Mouse (Mus musculus) hindbrain, embryonic 14.5 days (tissue): ENCODE results near the gene Col13a1. TPM values are rescaled to one million over a fixed set of nuclear protein-coding genes. Genes with fewer than 3 reads are reported as not detected.

Experiments used
- ATAC-seq: fragments of 200-750 bp; cut with Nextera tagmentation; 2 replicates; pipeline ENCODE4 v1.8.0; 2017; ENCODE audit warnings: moderate number of reproducible peaks, mild to moderate bottlenecking, moderate TSS enrichment, moderate library complexity; ENCODE audit not compliant: low FRiP score
- DNase-seq: peaks from one replicate; pipeline ENCODE4 v3.0.0-alpha.2; 2015; ENCODE audit warnings: low spot score
- H3K27ac ChIP-seq: fragments of 300-500 bp; sonication (generic); 2 replicates; pipeline ENCODE4 v1.5.1; 2014; ENCODE audit warnings: mild to moderate bottlenecking, moderate library complexity
- H3K27me3 ChIP-seq: fragments of 300-500 bp; sonication (generic); 2 replicates; pipeline ENCODE4 v1.6.1; 2014; ENCODE audit warnings: mild to moderate bottlenecking, low read length, mixed read lengths; ENCODE audit not compliant: control insufficient read depth, insufficient read depth
- H3K36me3 ChIP-seq: fragments of 300-500 bp; sonication (generic); replicated peaks from 2 replicates; pipeline ENCODE4 v1.6.1; 2014; ENCODE audit not compliant: control insufficient read depth, insufficient read depth
- H3K4me1 ChIP-seq: fragments of 300-500 bp; sonication (generic); replicated peaks from 2 replicates; pipeline ENCODE4 v1.6.1; 2014; ENCODE audit warnings: antibody characterized with exemption, low read length, mixed read lengths; ENCODE audit not compliant: control insufficient read depth, insufficient read depth
- H3K4me2 ChIP-seq: fragments of 300-500 bp; sonication (generic); replicated peaks from 2 replicates; pipeline ENCODE4 v1.6.1; 2014; ENCODE audit warnings: mild to moderate bottlenecking, moderate library complexity
- H3K4me3 ChIP-seq: fragments of 300-500 bp; sonication (generic); replicated peaks from 2 replicates; pipeline ENCODE4 v1.5.1; 2014; ENCODE audit warnings: mild to moderate bottlenecking, low read length
- H3K9ac ChIP-seq: fragments of 300-500 bp; sonication (generic); 2 replicates; pipeline ENCODE4 v1.6.1; 2014
- H3K9me3 ChIP-seq: fragments of 300-500 bp; sonication (generic); 2 replicates; pipeline ENCODE4 v1.6.1; 2016; ENCODE audit warnings: low read length; ENCODE audit not compliant: control insufficient read depth
- WGBS: fragments of 180-500 bp; shearing (Covaris S2); extraction: QIAGEN DNeasy Blood & Tissue Kit; methylation state at CpG from one replicate; pipeline ENCODE4 v1.1.7; 2014; 5-methylcytosine and 5-hydroxymethylcytosine counted together
- polyA plus RNA-seq: library from polyadenylated mRNA; unstranded; fragments of >200 nt; fragmentation: Nextera tagmentation; extraction: Ambion mirVana; gene quantifications from 2 replicates; pipeline ENCODE4 v1.2.1, GENCODE M21; 2014

Col13a1 gene
- polyA plus RNA-seq, 1 experiment from 2014 or later, result 2.8 TPM

- no peaks in the 10 kb centered on the region for H3K4me1 ChIP-seq
- WGBS, result 92% methylated on average over 4 of the region's 4 CpGs
- H3K9me3 ChIP-seq, result no peaks in the 10 kb centered on the region
- no peak overlapping the region for H3K9ac ChIP-seq
- no peak overlapping the region for H3K27ac ChIP-seq
- H3K4me2 ChIP-seq, result no peak overlapping the region
- no peak overlapping the region for H3K4me3 ChIP-seq
- ATAC-seq (no peak), DNase-seq (no peak)
- no peaks in the 10 kb centered on the region for H3K27me3 ChIP-seq
- no peaks in the 10 kb centered on the region for H3K36me3 ChIP-seq
Observed at GRCm38 (mm10) chr10:62007958-62008357, 29.1 kb upstream of the Col13a1 start.

- Histone ChIP-seq H3K9ac (no peak overlapping the region), H3K27me3 (no peaks in the 10 kb centered on the region), H3K4me1 (no peaks in the 10 kb centered on the region), H3K9me3 (no peaks in the 10 kb centered on the region), H3K4me2 (no peak overlapping the region), H3K27ac (no peak overlapping the region), H3K4me3 (no peak overlapping the region), H3K36me3 (no peaks in the 10 kb centered on the region)
- ATAC-seq (no peak), DNase-seq (no peak)
- WGBS, result 86% methylated on average over 8 of the region's 8 CpGs
Observed at GRCm38 (mm10) chr10:62006371-62006770, 27.5 kb upstream of the Col13a1 start.

GRCm38 (mm10) chr10:62000216-62000615, 21.3 kb upstream of the Col13a1 start:
- no peak overlapping the region for H3K4me3 ChIP-seq
- H3K9ac ChIP-seq, result no peak overlapping the region
- ATAC-seq (no peak), DNase-seq (no peak)
- H3K9me3 ChIP-seq, result no peaks in the 10 kb centered on the region
- WGBS, result 100% methylated on average over 1 of the region's 1 CpGs
- H3K36me3 ChIP-seq, result no peaks in the 10 kb centered on the region
- no peaks in the 10 kb centered on the region for H3K4me1 ChIP-seq
- H3K27me3 ChIP-seq, result no peaks in the 10 kb centered on the region
- H3K27ac ChIP-seq, result no peak overlapping the region
- H3K4me2 ChIP-seq, result no peak overlapping the region

- ATAC-seq, result no peak
- Histone ChIP-seq H3K27me3 (no peaks in the 10 kb centered on the region), H3K27ac (no peak overlapping the region), H3K9ac (no peak overlapping the region), H3K4me2 (no peak overlapping the region), H3K36me3 (no peaks in the 10 kb centered on the region), H3K4me1 (no peaks in the 10 kb centered on the region), H3K9me3 (no peaks in the 10 kb centered on the region), H3K4me3 (no peak overlapping the region)
- no peak for DNase-seq
- 87% methylated on average over 1 of the region's 1 CpGs for WGBS
Observed at GRCm38 (mm10) chr10:61999766-62000165, 20.9 kb upstream of the Col13a1 start.

GRCm38 (mm10) chr10:61991481-61992424, 12.8 kb upstream of the Col13a1 start:
- H3K27me3 ChIP-seq, result 0 out of 2 replicates have a peak, but pooled peaks cover 2% of the 10 kb centered on the region
- H3K27ac ChIP-seq, result no peak overlapping the region
- DNase-seq (no peak), ATAC-seq (no peak)
- WGBS, result 34% methylated on average over 11 of the region's 11 CpGs
- no peak overlapping the region for H3K4me3 ChIP-seq
- no peak overlapping the region for H3K9ac ChIP-seq
- H3K4me2 ChIP-seq, result no peak overlapping the region
- H3K9me3 ChIP-seq, result no peaks in the 10 kb centered on the region
- no peaks in the 10 kb centered on the region for H3K36me3 ChIP-seq
- H3K4me1 ChIP-seq, result no peaks in the 10 kb centered on the region

GRCm38 (mm10) chr10:61980424-61980823, 1.5 kb upstream of the Col13a1 start:
- H3K36me3 ChIP-seq, result no peaks in the 10 kb centered on the region
- no peak overlapping the region for H3K4me2 ChIP-seq
- DNase-seq, result peak; percentile 92
- no peak overlapping the region for H3K4me3 ChIP-seq
- 2% methylated on average over 7 of the region's 7 CpGs for WGBS
- no peak overlapping the region for H3K9ac ChIP-seq
- peaks cover 54% of the 10 kb centered on the region for H3K27me3 ChIP-seq
- no peaks in the 10 kb centered on the region for H3K9me3 ChIP-seq
- H3K4me1 ChIP-seq, result peaks cover 18% of the 10 kb centered on the region; the same call in 1 of the 2 replicates
- no peak overlapping the region for H3K27ac ChIP-seq
- ATAC-seq, result peak; percentile 55; the same call in 1 of the 2 replicates

- H3K27me3 ChIP-seq, result peaks cover 58% of the 10 kb centered on the region
- ATAC-seq (no peak), DNase-seq (no peak)
- H3K27ac ChIP-seq, result no peak overlapping the region
- peak overlapping the region; percentile 33 for H3K4me3 ChIP-seq
- H3K9ac ChIP-seq, result peak overlapping the region; percentile 39
- no peaks in the 10 kb centered on the region for H3K36me3 ChIP-seq
- peak overlapping the region; percentile 56 for H3K4me2 ChIP-seq
- WGBS, result under 1% methylated on average over 65 of the region's 65 CpGs
- H3K4me1 ChIP-seq, result peaks cover 18% of the 10 kb centered on the region; the same call in 1 of the 2 replicates
- H3K9me3 ChIP-seq, result no peaks in the 10 kb centered on the region
Observed at GRCm38 (mm10) chr10:61978112-61978865, 619 bp downstream of the Col13a1 start.

- no peaks in the 10 kb centered on the region for H3K36me3 ChIP-seq
- WGBS, result 6% methylated on average over 17 of the region's 18 CpGs
- peaks cover 58% of the 10 kb centered on the region for H3K27me3 ChIP-seq
- H3K9ac ChIP-seq, result peak overlapping the region; percentile 39
- H3K9me3 ChIP-seq, result no peaks in the 10 kb centered on the region
- peak overlapping the region; percentile 33 for H3K4me3 ChIP-seq
- no peak for ATAC-seq
- H3K27ac ChIP-seq, result no peak overlapping the region
- H3K4me2 ChIP-seq, result peak overlapping the region; percentile 56
- peaks cover 18% of the 10 kb centered on the region; the same call in 1 of the 2 replicates for H3K4me1 ChIP-seq
- DNase-seq, result no peak
Observed at GRCm38 (mm10) chr10:61977392-61978096, 1.4 kb downstream of the Col13a1 start.

- 7% methylated on average over 6 of the region's 6 CpGs for WGBS
- no peak for ATAC-seq
- no peak overlapping the region for H3K4me3 ChIP-seq
- no peak overlapping the region for H3K4me2 ChIP-seq
- H3K27me3 ChIP-seq, result peaks cover 58% of the 10 kb centered on the region
- no peaks in the 10 kb centered on the region for H3K9me3 ChIP-seq
- H3K27ac ChIP-seq, result no peak overlapping the region
- H3K36me3 ChIP-seq, result no peaks in the 10 kb centered on the region
- H3K9ac ChIP-seq, result no peak overlapping the region
- H3K4me1 ChIP-seq, result peaks cover 21% of the 10 kb centered on the region; the same call in 1 of the 2 replicates
- no peak for DNase-seq
Observed at GRCm38 (mm10) chr10:61976987-61977386, 1.9 kb downstream of the Col13a1 start.
